Mouse (Mus musculus): ENCODE results near the gene Clec2g. TPM values are rescaled to one million over a fixed set of nuclear protein-coding genes. Genes with fewer than 3 reads are reported as not detected.

Gene Clec2g
- polyA plus RNA-seq, 1 experiment from 2014 or later, result not detected

DNA sequence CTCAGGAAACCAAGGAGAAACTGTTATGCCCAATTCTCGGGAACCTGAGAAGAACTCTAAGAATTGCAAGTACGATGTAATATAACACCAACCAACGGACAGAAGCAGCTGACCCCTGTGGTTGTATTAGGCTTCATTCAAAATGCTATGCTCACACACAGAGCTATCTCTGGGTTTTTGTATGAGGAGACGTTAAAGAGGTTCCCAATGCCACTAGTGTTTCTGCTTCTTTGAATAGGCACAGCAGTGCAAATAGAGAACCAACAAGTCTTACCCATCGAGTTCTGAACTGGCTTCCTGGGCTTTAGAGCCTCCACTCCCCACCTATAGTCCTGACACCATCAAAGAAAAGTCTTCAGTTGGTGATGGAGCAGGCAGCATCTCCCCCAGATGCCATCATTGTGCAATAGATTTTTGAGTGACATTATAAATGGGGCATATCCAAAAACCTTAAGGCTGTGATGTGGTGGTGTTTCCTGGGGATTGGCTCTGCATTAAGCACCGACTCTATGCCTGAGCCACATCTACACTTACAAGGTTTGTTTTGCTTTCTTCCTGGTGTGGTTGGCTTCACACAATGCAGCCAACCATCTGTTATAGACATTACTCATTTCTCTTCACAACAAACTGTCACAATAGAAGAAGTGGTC is 96.1 kb downstream of the Clec2g start:
- H3K9ac ChIP-seq (ENCODE audit: low read depth, low read length), result no peak overlapping the region
- H3K27ac ChIP-seq (ENCODE audit: low read length), result no peak overlapping the region
- H3K4me1 ChIP-seq (ENCODE audit: control insufficient read depth, insufficient read depth, low read length), result no peaks in the 10 kb centered on the region
- no peak overlapping the region for H3K4me3 ChIP-seq (ENCODE audit: low read depth, low read length)
- H3K36me3 ChIP-seq (ENCODE audit: control insufficient read depth, insufficient read depth, low read length), result no peaks in the 10 kb centered on the region
- no peak for ATAC-seq
- no peak overlapping the region for H3K4me2 ChIP-seq (ENCODE audit: low read length)
- no peaks in the 10 kb centered on the region for H3K27me3 ChIP-seq (ENCODE audit: control insufficient read depth, insufficient read depth, low read depth, low read length)
- H3K9me3 ChIP-seq (replicated peaks; ENCODE audit: control insufficient read depth, low read length, poor library complexity, severe bottlenecking), result no peaks in the 10 kb centered on the region
- WGBS, result 63% methylated on average over 6 of the region's 6 CpGs

DNA sequence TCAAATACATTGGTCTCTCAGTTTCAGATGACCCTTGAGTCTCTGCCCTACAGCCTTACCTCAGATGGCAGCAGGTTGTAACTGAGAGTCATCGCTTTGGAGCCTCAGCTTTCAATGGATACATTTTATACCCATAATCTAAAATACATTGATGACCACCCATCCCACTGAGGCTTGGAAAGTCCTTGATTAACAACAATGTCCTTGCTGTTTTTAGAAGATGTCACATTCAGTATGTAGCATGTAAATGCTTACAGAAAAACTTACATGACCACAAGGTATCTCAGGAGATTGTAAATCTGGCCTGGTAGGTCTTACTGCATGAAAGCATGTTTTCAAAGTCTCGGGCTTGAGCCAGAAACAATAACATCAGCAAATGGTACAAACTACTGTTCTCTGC is 96.8 kb downstream of the Clec2g start:
- no peaks in the 10 kb centered on the region for H3K4me1 ChIP-seq (ENCODE audit: control insufficient read depth, insufficient read depth, low read length)
- H3K9me3 ChIP-seq (replicated peaks; ENCODE audit: control insufficient read depth, low read length, poor library complexity, severe bottlenecking), result no peaks in the 10 kb centered on the region
- no peaks in the 10 kb centered on the region for H3K36me3 ChIP-seq (ENCODE audit: control insufficient read depth, insufficient read depth, low read length)
- H3K27me3 ChIP-seq (ENCODE audit: control insufficient read depth, insufficient read depth, low read depth, low read length), result no peaks in the 10 kb centered on the region
- H3K27ac ChIP-seq (ENCODE audit: low read length), result no peak overlapping the region
- no peak for ATAC-seq
- H3K4me3 ChIP-seq (ENCODE audit: low read depth, low read length), result no peak overlapping the region
- no peak overlapping the region for H3K9ac ChIP-seq (ENCODE audit: low read depth, low read length)
- 92% methylated on average over 2 of the region's 2 CpGs for WGBS
- no peak overlapping the region for H3K4me2 ChIP-seq (ENCODE audit: low read length)

DNA sequence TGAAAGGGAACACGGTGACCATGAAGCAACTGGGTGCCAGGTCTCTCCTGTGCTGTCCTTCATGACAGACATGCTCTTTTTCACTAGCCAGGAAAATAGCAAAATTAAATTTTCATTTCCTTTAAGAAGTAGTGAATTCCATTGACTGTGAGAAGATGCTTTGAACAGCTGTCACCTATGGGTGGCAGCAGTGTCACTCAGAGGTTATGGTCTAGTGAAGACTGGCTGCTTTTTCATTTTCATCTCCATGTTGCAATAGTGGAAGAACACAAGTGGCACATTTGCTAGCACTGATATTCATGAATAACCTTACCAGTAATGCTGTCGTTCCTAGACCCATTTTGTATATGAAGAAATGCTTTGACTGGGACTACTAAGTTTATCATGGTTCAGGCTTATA is 99.2 kb downstream of the Clec2g start:
- H3K9ac ChIP-seq (ENCODE audit: low read depth, low read length), result no peak overlapping the region
- no peak overlapping the region for H3K4me3 ChIP-seq (ENCODE audit: low read depth, low read length)
- H3K27me3 ChIP-seq (ENCODE audit: control insufficient read depth, insufficient read depth, low read depth, low read length), result no peaks in the 10 kb centered on the region
- ATAC-seq, result no peak
- H3K4me1 ChIP-seq (ENCODE audit: control insufficient read depth, insufficient read depth, low read length), result no peaks in the 10 kb centered on the region
- no peak overlapping the region for H3K27ac ChIP-seq (ENCODE audit: low read length)
- H3K36me3 ChIP-seq (ENCODE audit: control insufficient read depth, insufficient read depth, low read length), result no peaks in the 10 kb centered on the region
- no peaks in the 10 kb centered on the region for H3K9me3 ChIP-seq (replicated peaks; ENCODE audit: control insufficient read depth, low read length, poor library complexity, severe bottlenecking)
- no peak overlapping the region for H3K4me2 ChIP-seq (ENCODE audit: low read length)
- WGBS, result 91% methylated on average over 2 of the region's 2 CpGs

Small RNAs within 50 kb of the gene (microRNA-seq; reads per million reads assigned to microRNA genes)
- gene Gm27336 (not detected), gene Mir7649 (not detected)

Other genes starting within 250 kb of the Clec2g start
- gene Klrb1, start 211.3 kb upstream of the Clec2g start, polyA plus RNA-seq (2015; fragmentation: Nextera tagmentation; extraction: Ambion mirVana), result 0.90 and 1.3 TPM in 2 replicates
- not detected in 2 replicates for gene Klrb1c, start 145.2 kb upstream of the Clec2g start, polyA plus RNA-seq (2015; fragmentation: Nextera tagmentation; extraction: Ambion mirVana)
- not detected in 2 replicates for gene Gm44511, start 108.1 kb upstream of the Clec2g start, polyA plus RNA-seq (2015; fragmentation: Nextera tagmentation; extraction: Ambion mirVana)
- not detected in 2 replicates for gene Klrb1b, start 108.0 kb upstream of the Clec2g start, polyA plus RNA-seq (2015; fragmentation: Nextera tagmentation; extraction: Ambion mirVana)
- not detected in 2 replicates for gene Clec2i, start 46.8 kb upstream of the Clec2g start, polyA plus RNA-seq (2015; fragmentation: Nextera tagmentation; extraction: Ambion mirVana)
- gene BC035044, start 43.3 kb upstream of the Clec2g start, polyA plus RNA-seq (2015; fragmentation: Nextera tagmentation; extraction: Ambion mirVana), result 0.23 TPM in 1 of 2 replicates, not detected in the other
- gene Klrb1f, start 111.5 kb downstream of the Clec2g start, polyA plus RNA-seq (2015; fragmentation: Nextera tagmentation; extraction: Ambion mirVana), result 0.80 and 0.87 TPM in 2 replicates
- not detected in 2 replicates for gene Clec2e, start 166.5 kb downstream of the Clec2g start, polyA plus RNA-seq (2015; fragmentation: Nextera tagmentation; extraction: Ambion mirVana)
- not detected in 2 replicates for gene Clec2d, start 246.2 kb downstream of the Clec2g start, polyA plus RNA-seq (2015; fragmentation: Nextera tagmentation; extraction: Ambion mirVana)

Measured in midbrain, embryonic 16.5 days (tissue).